Mouse (Mus musculus) lung, postnatal 0 days (tissue): Measurements from ENCODE around the gene Dmbx1. TPM values are rescaled to one million over a fixed set of nuclear protein-coding genes. Genes with fewer than 3 reads are reported as not detected.

Experiments used
- ATAC-seq: fragments of 200-750 bp; cut with Nextera tagmentation; 2 replicates; pipeline ENCODE4 v1.8.0; 2017; ENCODE audit warnings: moderate library complexity
- DNase-seq: peaks from one replicate; pipeline ENCODE4 v3.0.0-alpha.2; 2016; ENCODE audit warnings: low spot score
- H3K27ac ChIP-seq: fragments of 300-500 bp; sonication (generic); 2 replicates; pipeline ENCODE4 v1.5.1; 2014; ENCODE audit warnings: antibody characterized with exemption, mild to moderate bottlenecking, low read length, mixed read lengths
- H3K27me3 ChIP-seq: fragments of 300-500 bp; sonication (generic); replicated peaks from 2 replicates; pipeline ENCODE4 v1.6.1; 2014; ENCODE audit warnings: low read length, mixed read lengths; ENCODE audit not compliant: insufficient read depth
- H3K36me3 ChIP-seq: fragments of 300-500 bp; sonication (generic); 2 replicates; pipeline ENCODE4 v1.6.1; 2014; ENCODE audit warnings: low read length, mixed read lengths; ENCODE audit not compliant: insufficient read depth
- H3K4me1 ChIP-seq: fragments of 300-500 bp; sonication (generic); 2 replicates; pipeline ENCODE4 v1.6.1; 2014; ENCODE audit warnings: antibody characterized with exemption, low read depth, low read length, mixed read lengths; ENCODE audit not compliant: insufficient read depth
- H3K4me2 ChIP-seq: fragments of 300-500 bp; sonication (generic); replicated peaks from 2 replicates; pipeline ENCODE4 v1.6.1; 2014; ENCODE audit warnings: low read depth, mild to moderate bottlenecking, low read length, moderate library complexity, mixed read lengths
- H3K4me3 ChIP-seq: fragments of 300-500 bp; sonication (generic); 2 replicates; pipeline ENCODE4 v1.5.1; 2014; ENCODE audit warnings: low read depth, low read length
- H3K9ac ChIP-seq: fragments of 300-500 bp; sonication (generic); replicated peaks from 2 replicates; pipeline ENCODE4 v1.6.1; 2014; ENCODE audit warnings: low read depth, mild to moderate bottlenecking
- H3K9me3 ChIP-seq: fragments of 300-500 bp; sonication (generic); 2 replicates; pipeline ENCODE4 v1.6.1; 2016; ENCODE audit warnings: low read length, mixed read lengths
- CTCF ChIP-seq: IDR thresholded peaks from 2 replicates; pipeline ENCODE4 v1.5.1; 2016; ENCODE audit warnings: antibody characterized with exemption, mild to moderate bottlenecking
- EP300 ChIP-seq: IDR thresholded peaks from 2 replicates; pipeline ENCODE4 v1.6.1; 2016; ENCODE audit warnings: antibody characterized with exemption, mild to moderate bottlenecking, control low read depth
- WGBS: fragments of 180-500 bp; shearing (Covaris S2); extraction: QIAGEN DNeasy Blood & Tissue Kit; methylation state at CpG from one replicate; pipeline ENCODE4 v1.1.7; 2014; 5-methylcytosine and 5-hydroxymethylcytosine counted together
- polyA plus RNA-seq: library from polyadenylated mRNA; unstranded; fragments of >200 nt; fragmentation: Nextera tagmentation; extraction: Ambion mirVana; gene quantifications from 2 replicates; pipeline ENCODE4 v1.2.1, GENCODE M21; 2015

Gene Dmbx1
- polyA plus RNA-seq, 1 experiment from 2014 or later = not detected

GRCm38 (mm10) chr4:115905701-115906100, 34.0 kb downstream of the Dmbx1 start:
- no peaks in the 10 kb centered on the region for H3K27me3 ChIP-seq
- H3K27ac ChIP-seq = no peak overlapping the region
- no peaks in the 10 kb centered on the region for H3K4me1 ChIP-seq
- H3K36me3 ChIP-seq = no peaks in the 10 kb centered on the region
- ATAC-seq (no peak), DNase-seq (no peak)
- no peak for TF ChIP-seq EP300
- no peak for TF ChIP-seq CTCF
- no peak overlapping the region for H3K4me3 ChIP-seq
- H3K9ac ChIP-seq = no peak overlapping the region
- H3K4me2 ChIP-seq = no peak overlapping the region
- 24% methylated on average over 7 of the region's 7 CpGs for WGBS
- no peaks in the 10 kb centered on the region for H3K9me3 ChIP-seq

GRCm38 (mm10) chr4:115904375-115904774, 35.4 kb downstream of the Dmbx1 start:
- H3K36me3 ChIP-seq = no peaks in the 10 kb centered on the region
- no peak overlapping the region for H3K27ac ChIP-seq
- DNase-seq (no peak), ATAC-seq (no peak)
- TF ChIP-seq CTCF (no peak), EP300 (no peak)
- no peak overlapping the region for H3K4me2 ChIP-seq
- no peaks in the 10 kb centered on the region for H3K27me3 ChIP-seq
- H3K9me3 ChIP-seq = no peaks in the 10 kb centered on the region
- H3K9ac ChIP-seq = no peak overlapping the region
- WGBS = 18% methylated on average over 12 of the region's 12 CpGs
- H3K4me3 ChIP-seq = no peak overlapping the region
- no peaks in the 10 kb centered on the region for H3K4me1 ChIP-seq

- 19% methylated on average over 5 of the region's 5 CpGs for WGBS
- no peak overlapping the region for H3K4me3 ChIP-seq
- no peaks in the 10 kb centered on the region for H3K9me3 ChIP-seq
- DNase-seq (peak; percentile 71), ATAC-seq (no peak)
- H3K4me2 ChIP-seq = no peak overlapping the region
- H3K27me3 ChIP-seq = peaks cover 11% of the 10 kb centered on the region; the same call in 1 of the 2 replicates
- H3K27ac ChIP-seq = no peak overlapping the region
- no peaks in the 10 kb centered on the region; the same call in 1 of the 2 replicates for H3K4me1 ChIP-seq
- H3K36me3 ChIP-seq = no peaks in the 10 kb centered on the region
- TF ChIP-seq EP300 (no peak), CTCF (peak; percentile 88)
- H3K9ac ChIP-seq = no peak overlapping the region
These were observed 36.9 kb downstream of the Dmbx1 start for GRCm38 (mm10) chr4:115902816-115903215.

- no peak for DNase-seq
- no peak overlapping the region for H3K27ac ChIP-seq
These were observed 41.7 kb downstream of the Dmbx1 start for GRCm38 (mm10) chr4:115897901-115898631.

GRCm38 (mm10) chr4:115894281-115894680, 45.4 kb downstream of the Dmbx1 start:
- H3K4me3 ChIP-seq = no peak overlapping the region
- 16% methylated on average over 3 of the region's 3 CpGs for WGBS
- DNase-seq = no peak

More at GRCm38 (mm10) chr4:115897901-115898631, 41.7 kb downstream of the Dmbx1 start:
- ATAC-seq = peak; percentile 33; the same call in 1 of the 2 replicates
- Histone ChIP-seq H3K4me3 (peak overlapping the region; percentile 15), H3K4me2 (peak overlapping the region; percentile 50), H3K4me1 (no peaks in the 10 kb centered on the region; the same call in 1 of the 2 replicates), H3K9me3 (no peaks in the 10 kb centered on the region), H3K36me3 (no peaks in the 10 kb centered on the region), H3K9ac (no peak overlapping the region), H3K27me3 (peaks cover 21% of the 10 kb centered on the region)
- 1% methylated on average over 55 of the region's 56 CpGs for WGBS
- TF ChIP-seq EP300 (no peak), CTCF (peak; percentile 61)

GRCm38 (mm10) chr4:115890553-115890952, 49.2 kb downstream of the Dmbx1 start, which contains the start of gene 6430628N08Rik:
Gene 6430628N08Rik (plus strand): TSS chr4:115890665.
- H3K9me3 ChIP-seq = no peaks in the 10 kb centered on the region
- peak within 1 kb of the TSS; percentile 5; the same call in 1 of the 2 replicates for H3K4me3 ChIP-seq
- no peak for ATAC-seq
- H3K27me3 ChIP-seq = peaks cover 9% of the 10 kb centered on the region; the same call in 1 of the 2 replicates
- H3K9ac ChIP-seq = no peak within 1 kb of the TSS
- DNase-seq = no peak
- TF ChIP-seq EP300 (no peak), CTCF (no peak)
- 3% methylated on average over 31 of the region's 31 CpGs for WGBS
- H3K4me1 ChIP-seq = no peaks in the 10 kb centered on the region
- no peaks in the 10 kb centered on the region for H3K36me3 ChIP-seq
- H3K27ac ChIP-seq = no peak within 1 kb of the TSS
- peak within 1 kb of the TSS; percentile 41 for H3K4me2 ChIP-seq

More at GRCm38 (mm10) chr4:115894281-115894680, 45.4 kb downstream of the Dmbx1 start:
- Histone ChIP-seq H3K36me3 (no peaks in the 10 kb centered on the region), H3K4me1 (no peaks in the 10 kb centered on the region; the same call in 1 of the 2 replicates), H3K27me3 (peaks cover 30% of the 10 kb centered on the region), H3K9ac (no peak overlapping the region), H3K9me3 (no peaks in the 10 kb centered on the region), H3K4me2 (no peak overlapping the region), H3K27ac (no peak overlapping the region)
- no peak for ATAC-seq
- TF ChIP-seq CTCF (no peak), EP300 (no peak)
